Mouse (Mus musculus): ENCODE data around the gene Pnmal2. TPM values are rescaled to one million over a fixed set of nuclear protein-coding genes. Genes with fewer than 3 reads are reported as not detected.
A peak's percentile ranks its signal among the peaks of the same experiment; 100 is the strongest.

The Pnmal2 gene
- polyA plus RNA-seq, 1 experiment from 2014 or later, result 0.06 TPM

GRCm38 (mm10) chr7:16905491-16906021 is 38.9 kb upstream of the Pnmal2 start:
- H3K9me3 ChIP-seq (ENCODE audit: low read length), result no peaks in the 10 kb centered on the region
- H3K4me2 ChIP-seq (ENCODE audit: low read depth, low read length), result no peak overlapping the region
- no peak overlapping the region for H3K4me3 ChIP-seq (ENCODE audit: low read depth, low read length)
- no peaks in the 10 kb centered on the region for H3K36me3 ChIP-seq (replicated peaks; ENCODE audit: insufficient read depth, low read length)
- no peak for DNase-seq
- H3K9ac ChIP-seq (replicated peaks), result no peak overlapping the region
- no peak for ATAC-seq
- H3K27ac ChIP-seq (ENCODE audit: low read depth), result no peak overlapping the region
- no peaks in the 10 kb centered on the region for H3K27me3 ChIP-seq (ENCODE audit: insufficient read depth, low read length)
- TF ChIP-seq EP300 (IDR thresholded peaks at IDR 0.05; ENCODE audit: low read depth), result no peak
- no peak for TF ChIP-seq CTCF (IDR thresholded peaks at IDR 0.05; ENCODE audit: low read depth)
- 50% methylated on average over 9 of the region's 9 CpGs for WGBS (ENCODE audit: insufficient replicate concordance)
- peaks cover 10% of the 10 kb centered on the region; the same call in 1 of the 2 replicates for H3K4me1 ChIP-seq (ENCODE audit: insufficient read depth)

GRCm38 (mm10) chr7:16906281-16906680 is 38.2 kb upstream of the Pnmal2 start, which contains the start of gene Ptgir:
TSS of gene Ptgir (plus strand) at chr7:16906490.
- DNase-seq, result no peak
- no peak within 1 kb of the TSS for H3K27ac ChIP-seq (ENCODE audit: low read depth)
- H3K27me3 ChIP-seq (ENCODE audit: insufficient read depth, low read length), result no peaks in the 10 kb centered on the region

GRCm38 (mm10) chr7:16906889-16907559 is 37.5 kb upstream of the Pnmal2 start:
- WGBS (ENCODE audit: insufficient replicate concordance), result 85% methylated on average over 41 of the region's 41 CpGs
- Histone ChIP-seq H3K9me3 (ENCODE audit: low read length) (no peaks in the 10 kb centered on the region), H3K4me2 (ENCODE audit: low read depth, low read length) (peak overlapping the region; percentile 58; the same call in 1 of the 2 replicates), H3K27ac (ENCODE audit: low read depth) (no peak overlapping the region), H3K36me3 (replicated peaks; ENCODE audit: insufficient read depth, low read length) (no peaks in the 10 kb centered on the region), H3K9ac (replicated peaks) (no peak overlapping the region), H3K4me3 (ENCODE audit: low read depth, low read length) (no peak overlapping the region; the same call in 1 of the 2 replicates), H3K4me1 (ENCODE audit: insufficient read depth) (peaks cover 10% of the 10 kb centered on the region; the same call in 1 of the 2 replicates), H3K27me3 (ENCODE audit: insufficient read depth, low read length) (no peaks in the 10 kb centered on the region)
- no peak for TF ChIP-seq CTCF (IDR thresholded peaks at IDR 0.05; ENCODE audit: low read depth)
- no peak for TF ChIP-seq EP300 (IDR thresholded peaks at IDR 0.05; ENCODE audit: low read depth)
- no peak for ATAC-seq
- no peak for DNase-seq

More at GRCm38 (mm10) chr7:16906281-16906680, 38.2 kb upstream of the Pnmal2 start, which contains the start of gene Ptgir:
- Histone ChIP-seq H3K4me1 (ENCODE audit: insufficient read depth) (peaks cover 10% of the 10 kb centered on the region; the same call in 1 of the 2 replicates), H3K9me3 (ENCODE audit: low read length) (no peaks in the 10 kb centered on the region), H3K9ac (replicated peaks) (no peak within 1 kb of the TSS), H3K4me3 (ENCODE audit: low read depth, low read length) (no peak within 1 kb of the TSS; the same call in 1 of the 2 replicates), H3K36me3 (replicated peaks; ENCODE audit: insufficient read depth, low read length) (no peaks in the 10 kb centered on the region), H3K4me2 (ENCODE audit: low read depth, low read length) (peak within 1 kb of the TSS; percentile 58)
- ATAC-seq, result no peak
- no peak for TF ChIP-seq EP300 (IDR thresholded peaks at IDR 0.05; ENCODE audit: low read depth)
- TF ChIP-seq CTCF (IDR thresholded peaks at IDR 0.05; ENCODE audit: low read depth), result no peak
- 17% methylated on average over 6 of the region's 6 CpGs for WGBS (ENCODE audit: insufficient replicate concordance)

GRCm38 (mm10) chr7:16907842-16908241 is 36.6 kb upstream of the Pnmal2 start:
- peak overlapping the region; percentile 48; the same call in 1 of the 2 replicates for H3K27ac ChIP-seq (ENCODE audit: low read depth)

GRCm38 (mm10) chr7:16908367-16908766 is 36.1 kb upstream of the Pnmal2 start:
- no peak overlapping the region for H3K4me3 ChIP-seq (ENCODE audit: low read depth, low read length)

More at GRCm38 (mm10) chr7:16907842-16908241, 36.6 kb upstream of the Pnmal2 start:
- peak overlapping the region; percentile 38; the same call in 1 of the 2 replicates for H3K9ac ChIP-seq (replicated peaks)
- peaks cover 10% of the 10 kb centered on the region; the same call in 1 of the 2 replicates for H3K4me1 ChIP-seq (ENCODE audit: insufficient read depth)
- no peak for TF ChIP-seq CTCF (IDR thresholded peaks at IDR 0.05; ENCODE audit: low read depth)
- TF ChIP-seq EP300 (IDR thresholded peaks at IDR 0.05; ENCODE audit: low read depth), result no peak
- no peaks in the 10 kb centered on the region for H3K9me3 ChIP-seq (ENCODE audit: low read length)
- no peaks in the 10 kb centered on the region for H3K36me3 ChIP-seq (replicated peaks; ENCODE audit: insufficient read depth, low read length)
- no peak overlapping the region for H3K4me3 ChIP-seq (ENCODE audit: low read depth, low read length)
- ATAC-seq (no peak; the same call in 1 of the 2 replicates), DNase-seq (no peak)
- no peaks in the 10 kb centered on the region for H3K27me3 ChIP-seq (ENCODE audit: insufficient read depth, low read length)
- H3K4me2 ChIP-seq (ENCODE audit: low read depth, low read length), result peak overlapping the region; percentile 58
- 36% methylated on average over 7 of the region's 7 CpGs for WGBS (ENCODE audit: insufficient replicate concordance)

GRCm38 (mm10) chr7:16908859-16909258 is 35.6 kb upstream of the Pnmal2 start:
- Histone ChIP-seq H3K4me2 (ENCODE audit: low read depth, low read length) (peak overlapping the region; percentile 58; the same call in 1 of the 2 replicates), H3K9ac (replicated peaks) (no peak overlapping the region), H3K36me3 (replicated peaks; ENCODE audit: insufficient read depth, low read length) (no peaks in the 10 kb centered on the region), H3K9me3 (ENCODE audit: low read length) (no peaks in the 10 kb centered on the region), H3K27me3 (ENCODE audit: insufficient read depth, low read length) (no peaks in the 10 kb centered on the region), H3K4me3 (ENCODE audit: low read depth, low read length) (no peak overlapping the region), H3K4me1 (ENCODE audit: insufficient read depth) (peaks cover 10% of the 10 kb centered on the region; the same call in 1 of the 2 replicates), H3K27ac (ENCODE audit: low read depth) (no peak overlapping the region)
- ATAC-seq (no peak), DNase-seq (no peak)
- 40% methylated on average over 11 of the region's 11 CpGs for WGBS (ENCODE audit: insufficient replicate concordance)
- TF ChIP-seq CTCF (IDR thresholded peaks at IDR 0.05; ENCODE audit: low read depth), result no peak
- no peak for TF ChIP-seq EP300 (IDR thresholded peaks at IDR 0.05; ENCODE audit: low read depth)

More at GRCm38 (mm10) chr7:16908367-16908766, 36.1 kb upstream of the Pnmal2 start:
- no peak for DNase-seq
- H3K9ac ChIP-seq (replicated peaks), result peak overlapping the region; percentile 38; the same call in 1 of the 2 replicates
- no peak for TF ChIP-seq EP300 (IDR thresholded peaks at IDR 0.05; ENCODE audit: low read depth)
- TF ChIP-seq CTCF (IDR thresholded peaks at IDR 0.05; ENCODE audit: low read depth), result no peak
- ATAC-seq, result no peak
- WGBS (ENCODE audit: insufficient replicate concordance), result 13% methylated on average over 11 of the region's 11 CpGs
- peak overlapping the region; percentile 48; the same call in 1 of the 2 replicates for H3K27ac ChIP-seq (ENCODE audit: low read depth)
- no peaks in the 10 kb centered on the region for H3K9me3 ChIP-seq (ENCODE audit: low read length)
- peak overlapping the region; percentile 58 for H3K4me2 ChIP-seq (ENCODE audit: low read depth, low read length)
- H3K4me1 ChIP-seq (ENCODE audit: insufficient read depth), result peaks cover 10% of the 10 kb centered on the region; the same call in 1 of the 2 replicates
- no peaks in the 10 kb centered on the region for H3K36me3 ChIP-seq (replicated peaks; ENCODE audit: insufficient read depth, low read length)
- H3K27me3 ChIP-seq (ENCODE audit: insufficient read depth, low read length), result no peaks in the 10 kb centered on the region
